Mouse (Mus musculus) limb, embryonic 11.5 days (tissue): Measurements from ENCODE around the gene Cxcl16. TPM values are rescaled to one million over a fixed set of nuclear protein-coding genes. Genes with fewer than 3 reads are reported as not detected.
A peak's percentile ranks its signal among the peaks of the same experiment; 100 is the strongest.

Experiments used
- ATAC-seq: fragments of 200-750 bp; cut with Nextera tagmentation; 2 replicates; pipeline ENCODE4 v1.8.0; 2017; ENCODE audit warnings: low read depth; ENCODE audit not compliant: insufficient number of reproducible peaks, low FRiP score, low TSS enrichment
- DNase-seq: peaks from one replicate; pipeline ENCODE4 v3.0.0-alpha.2; 2015; ENCODE audit warnings: low spot score
- H3K27ac ChIP-seq: fragments of 300-500 bp; sonication (generic); replicated peaks from 2 replicates; pipeline ENCODE4 v1.5.1; 2014; ENCODE audit warnings: low read depth, mild to moderate bottlenecking, low read length
- H3K27me3 ChIP-seq: fragments of 300-500 bp; sonication (generic); 2 replicates; pipeline ENCODE4 v1.6.1; 2014; ENCODE audit warnings: mild to moderate bottlenecking, low read length, mixed read lengths; ENCODE audit not compliant: control insufficient read depth, insufficient read depth
- H3K36me3 ChIP-seq: fragments of 300-500 bp; sonication (generic); 2 replicates; pipeline ENCODE4 v1.6.1; 2014; ENCODE audit warnings: mild to moderate bottlenecking, low read length, moderate library complexity, mixed read lengths; ENCODE audit not compliant: control insufficient read depth, insufficient read depth
- H3K4me1 ChIP-seq: fragments of 300-500 bp; sonication (generic); 2 replicates; pipeline ENCODE4 v1.6.1; 2014; ENCODE audit warnings: low read length, mixed read lengths; ENCODE audit not compliant: control insufficient read depth, insufficient read depth
- H3K4me2 ChIP-seq: fragments of 300-500 bp; sonication (generic); 2 replicates; pipeline ENCODE4 v1.6.1; 2014; ENCODE audit warnings: low read depth, mild to moderate bottlenecking, moderate library complexity; ENCODE audit not compliant: severe bottlenecking
- H3K4me3 ChIP-seq: fragments of 300-500 bp; sonication (generic); 2 replicates; pipeline ENCODE4 v1.5.1; 2014; ENCODE audit warnings: low read depth, low read length
- H3K9ac ChIP-seq: fragments of 300-500 bp; sonication (generic); 2 replicates; pipeline ENCODE4 v1.6.1; 2014; ENCODE audit warnings: mild to moderate bottlenecking, low read length
- H3K9me3 ChIP-seq: fragments of 300-500 bp; sonication (generic); 2 replicates; pipeline ENCODE4 v1.6.1; 2016; ENCODE audit warnings: low read length; ENCODE audit not compliant: control insufficient read depth
- WGBS: fragments of 180-500 bp; shearing (Covaris S2); extraction: QIAGEN DNeasy Blood & Tissue Kit; methylation state at CpG from one replicate; pipeline ENCODE4 v1.1.7; 2014; 5-methylcytosine and 5-hydroxymethylcytosine counted together
- polyA plus RNA-seq: library from polyadenylated mRNA; unstranded; fragments of >200 nt; fragmentation: Nextera tagmentation; extraction: Ambion mirVana; gene quantifications from 2 replicates; pipeline ENCODE4 v1.2.1, GENCODE M21; 2014

The Cxcl16 gene
- polyA plus RNA-seq: 1.0 and 1.4 TPM in 2 replicates

GRCm38 (mm10) chr11:70459601-70460101 lies at the start of gene Cxcl16:
Cxcl16 (minus strand) TSS chr11:70459984.
- Histone ChIP-seq H3K4me3 (peak within 1 kb of the TSS; percentile 41), H3K9me3 (no peaks in the 10 kb centered on the region), H3K4me1 (no peaks in the 10 kb centered on the region), H3K4me2 (peak within 1 kb of the TSS; percentile 75), H3K27me3 (peaks cover 31% of the 10 kb centered on the region), H3K27ac (no peak within 1 kb of the TSS), H3K9ac (peak within 1 kb of the TSS; percentile 36), H3K36me3 (no peaks in the 10 kb centered on the region)
- WGBS: 4% methylated on average over 30 of the region's 30 CpGs
- DNase-seq (peak; percentile 33), ATAC-seq (no peak)

- WGBS: 68% methylated on average over 7 of the region's 7 CpGs
- Histone ChIP-seq H3K4me2 (no peak overlapping the region), H3K36me3 (no peaks in the 10 kb centered on the region), H3K27ac (no peak overlapping the region), H3K9ac (no peak overlapping the region), H3K9me3 (no peaks in the 10 kb centered on the region), H3K4me3 (no peak overlapping the region), H3K4me1 (peaks cover 6% of the 10 kb centered on the region), H3K27me3 (no peaks in the 10 kb centered on the region)
- no peak for ATAC-seq
- no peak for DNase-seq
Observed at GRCm38 (mm10) chr11:70506962-70507515, 47.3 kb upstream of the Cxcl16 start.

DNA sequence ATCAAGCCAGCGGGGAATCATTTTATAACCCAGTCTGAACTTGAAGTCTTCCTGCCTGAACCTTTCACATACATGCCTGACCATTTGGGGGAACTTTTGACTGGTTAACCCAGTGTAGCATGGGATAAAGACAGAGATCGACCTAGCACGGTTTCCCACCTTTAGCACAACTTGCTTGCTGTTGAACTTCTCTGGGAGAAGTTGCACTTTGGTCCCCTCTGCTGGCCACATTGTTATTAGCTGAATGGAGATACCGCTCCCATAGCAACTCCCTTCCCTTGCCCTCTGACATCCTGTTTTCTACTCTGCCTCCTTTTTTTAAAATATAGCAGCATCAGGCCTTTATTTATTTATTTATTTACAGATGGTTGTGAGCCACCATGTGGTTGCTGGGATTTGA lies 46.6 kb upstream of the Cxcl16 start:
- H3K27ac ChIP-seq: no peak overlapping the region
- H3K27me3 ChIP-seq: no peaks in the 10 kb centered on the region
- ATAC-seq: no peak
- DNase-seq: peak; percentile 76
- no peaks in the 10 kb centered on the region for H3K36me3 ChIP-seq
- H3K4me2 ChIP-seq: no peak overlapping the region
- no peak overlapping the region for H3K9ac ChIP-seq
- no peak overlapping the region for H3K4me3 ChIP-seq
- 27% methylated on average over 4 of the region's 4 CpGs for WGBS
- peaks cover 6% of the 10 kb centered on the region for H3K4me1 ChIP-seq
- H3K9me3 ChIP-seq: no peaks in the 10 kb centered on the region

DNA sequence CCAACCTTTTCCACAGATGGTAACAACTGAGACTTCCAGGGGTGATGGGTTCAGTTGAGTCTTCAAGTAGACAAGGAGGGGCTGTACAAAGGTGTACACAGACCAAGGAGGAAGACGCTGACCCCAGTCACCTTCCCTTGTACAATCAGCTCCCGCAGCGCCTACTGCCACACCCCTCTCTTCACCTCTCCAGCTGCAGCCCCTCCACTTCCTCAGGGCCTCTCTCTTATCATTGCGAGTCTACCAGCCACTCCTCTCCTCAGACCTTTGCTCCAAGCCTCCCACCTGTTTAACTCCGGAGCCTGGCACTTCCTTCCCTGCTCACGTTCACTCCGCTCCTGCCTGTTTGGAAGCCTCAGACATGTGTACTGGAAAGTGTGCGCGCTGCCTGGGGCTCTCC lies 45.2 kb upstream of the Cxcl16 start, which contains the start of gene Tm4sf5:
Gene Tm4sf5, plus strand, starts transcription at position 275 of the 400 bp plus-strand sequence.
- Histone ChIP-seq H3K9me3 (no peaks in the 10 kb centered on the region), H3K4me1 (peaks cover 5% of the 10 kb centered on the region), H3K27ac (no peak within 1 kb of the TSS), H3K9ac (no peak within 1 kb of the TSS), H3K27me3 (no peaks in the 10 kb centered on the region), H3K36me3 (no peaks in the 10 kb centered on the region), H3K4me2 (no peak within 1 kb of the TSS), H3K4me3 (no peak within 1 kb of the TSS)
- ATAC-seq: no peak
- no peak for DNase-seq
- 70% methylated on average over 9 of the region's 9 CpGs for WGBS

DNA sequence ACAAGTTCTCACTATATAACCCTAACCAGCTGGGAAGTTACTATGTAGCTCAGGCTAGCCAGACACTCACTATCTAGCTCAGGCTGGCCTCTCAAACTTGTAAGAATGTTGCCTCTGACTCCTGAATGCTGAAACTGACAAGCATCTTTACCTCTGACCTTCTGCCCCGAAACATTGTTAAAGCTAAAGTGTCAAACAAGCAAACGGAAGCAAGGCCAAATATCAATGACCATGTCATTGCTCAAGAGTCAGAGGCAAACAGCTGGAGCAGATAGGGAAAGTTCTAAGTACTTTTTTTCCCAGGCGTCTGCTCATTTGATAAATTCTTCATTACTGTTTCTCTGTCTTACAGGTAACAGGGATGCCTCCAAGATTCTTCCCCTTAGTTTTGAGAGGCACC lies 42.2 kb upstream of the Cxcl16 start:
- no peak overlapping the region for H3K27ac ChIP-seq
- no peaks in the 10 kb centered on the region for H3K27me3 ChIP-seq
- no peaks in the 10 kb centered on the region for H3K36me3 ChIP-seq
- WGBS: 69% methylated on average over 3 of the region's 3 CpGs
- H3K4me3 ChIP-seq: no peak overlapping the region
- no peaks in the 10 kb centered on the region for H3K9me3 ChIP-seq
- no peak for DNase-seq
- H3K9ac ChIP-seq: no peak overlapping the region
- ATAC-seq: no peak
- H3K4me1 ChIP-seq: no peaks in the 10 kb centered on the region
- H3K4me2 ChIP-seq: no peak overlapping the region

- Histone ChIP-seq H3K9ac (no peak overlapping the region), H3K4me2 (no peak overlapping the region)
- ATAC-seq: no peak
Observed at GRCm38 (mm10) chr11:70500476-70500812, 40.7 kb upstream of the Cxcl16 start.

DNA sequence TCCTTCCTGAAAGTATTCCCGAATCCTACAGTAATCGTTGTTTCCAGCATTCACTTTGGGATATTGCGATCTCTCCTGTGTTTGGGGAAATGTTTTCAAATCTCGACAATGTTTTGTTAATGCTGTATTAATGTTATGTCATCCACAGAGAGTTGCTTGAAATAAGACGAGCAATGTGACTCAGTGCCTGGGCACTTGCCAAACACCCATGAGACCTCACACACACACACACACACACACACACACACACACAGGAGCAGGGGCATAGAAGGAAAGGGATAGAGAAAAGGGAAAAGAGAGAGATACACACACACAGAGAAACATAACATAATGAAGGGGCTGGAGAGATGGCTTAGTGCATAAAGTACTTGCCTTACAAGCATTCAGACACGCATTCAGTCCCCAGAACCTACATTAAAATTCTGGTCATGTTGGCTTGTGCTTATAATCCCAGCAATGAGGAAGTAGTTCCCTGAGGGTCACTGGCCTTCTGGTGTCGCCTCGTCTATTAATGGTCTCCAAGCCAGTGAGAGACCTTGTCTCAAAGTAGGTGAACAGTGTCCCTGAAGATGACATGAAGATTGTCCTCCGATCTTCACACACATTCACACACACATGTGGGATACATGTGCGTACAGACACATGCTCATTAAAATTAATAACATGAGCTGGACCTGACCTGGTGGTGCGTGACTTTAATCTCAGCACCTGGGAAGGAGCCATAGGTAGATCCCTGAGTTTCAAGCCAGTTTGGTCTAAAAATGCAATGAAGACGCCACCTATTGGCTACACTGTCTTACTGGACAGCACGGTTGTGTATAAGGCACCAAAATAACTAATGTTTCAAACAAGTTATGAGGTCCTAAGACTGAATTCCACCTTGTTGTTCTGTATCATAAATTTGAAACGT lies 40.0 kb upstream of the Cxcl16 start:
- H3K9ac ChIP-seq: no peak overlapping the region
- no peak overlapping the region for H3K27ac ChIP-seq
- no peaks in the 10 kb centered on the region for H3K4me1 ChIP-seq
- WGBS: 78% methylated on average over 14 of the region's 14 CpGs
- H3K4me3 ChIP-seq: no peak overlapping the region
- ATAC-seq (no peak), DNase-seq (no peak)
- no peak overlapping the region for H3K4me2 ChIP-seq
- H3K36me3 ChIP-seq: no peaks in the 10 kb centered on the region
- no peaks in the 10 kb centered on the region for H3K9me3 ChIP-seq
- H3K27me3 ChIP-seq: no peaks in the 10 kb centered on the region

More at GRCm38 (mm10) chr11:70500476-70500812, 40.7 kb upstream of the Cxcl16 start:
- no peaks in the 10 kb centered on the region for H3K27me3 ChIP-seq
- H3K9me3 ChIP-seq: no peaks in the 10 kb centered on the region
- WGBS: 90% methylated on average over 1 of the region's 1 CpGs
- no peak overlapping the region for H3K4me3 ChIP-seq
- no peak overlapping the region for H3K27ac ChIP-seq
- DNase-seq: no peak
- H3K36me3 ChIP-seq: no peaks in the 10 kb centered on the region
- H3K4me1 ChIP-seq: no peaks in the 10 kb centered on the region

- Histone ChIP-seq H3K27ac (no peak overlapping the region), H3K9ac (no peak overlapping the region), H3K4me2 (no peak overlapping the region), H3K4me1 (no peaks in the 10 kb centered on the region), H3K4me3 (no peak overlapping the region), H3K36me3 (no peaks in the 10 kb centered on the region), H3K27me3 (no peaks in the 10 kb centered on the region), H3K9me3 (no peaks in the 10 kb centered on the region)
- 91% methylated on average over 6 of the region's 6 CpGs for WGBS
- no peak for ATAC-seq
- DNase-seq: no peak
Observed at GRCm38 (mm10) chr11:70489684-70490083, 29.9 kb upstream of the Cxcl16 start.
